Mouse (Mus musculus): ENCODE results near the gene Ch25h. TPM values are rescaled to one million over a fixed set of nuclear protein-coding genes. Genes with fewer than 3 reads are reported as not detected.

Gene Ch25h
- total and polyA plus RNA-seq, 3 experiments: not detected

- Histone ChIP-seq H3K9me3 (replicated peaks; ENCODE audit: low read length) (no peaks in the 10 kb centered on the region), H3K4me2 (ENCODE audit: insufficient read depth, low read depth, poor library complexity, severe bottlenecking) (no peak overlapping the region), H3K79me2 (replicated peaks; ENCODE audit: control insufficient read depth, extremely low read depth, insufficient read depth, poor library complexity, severe bottlenecking) (no peaks in the 10 kb centered on the region), H3K4me1 (ENCODE audit: control insufficient read depth in 1 of 2, insufficient read depth in 2 of 2) (peaks cover 8% of the 10 kb centered on the region in 2 experiments), H3K27me3 (replicated peaks) (no peaks in the 10 kb centered on the region), H3K27ac (ENCODE audit: insufficient read depth, low read depth) (no peak overlapping the region), H3K4me3 (replicated peaks in 1 of 3; ENCODE audit: low read depth in 2 of 3, low read length in 2 of 3, poor library complexity in 1 of 3) (no peak overlapping the region), H3K36me3 (replicated peaks in 1 of 2; ENCODE audit: control insufficient read depth in 1 of 2, insufficient read depth in 1 of 2, low read length in 1 of 2) (no peaks in the 10 kb centered on the region), H3K9ac (ENCODE audit: insufficient read depth, low read depth) (no peak overlapping the region)
- TF ChIP-seq SIN3A (IDR thresholded peaks at IDR 0.05; ENCODE audit: low read length): no peak
- no peak for TF ChIP-seq NRF1 (IDR thresholded peaks at IDR 0.05; ENCODE audit: low read depth, low read length)
- TF ChIP-seq CTCF (conservative IDR thresholded peaks at IDR 0.05 in 1 of 2, IDR thresholded peaks at IDR 0.05 in 1 of 2; ENCODE audit: low read depth in 2 of 2, low read length in 2 of 2): peak in 1 of 2 experiments; percentile 34; a peak in 2 of 4 replicates
- TF ChIP-seq MAFK (IDR thresholded peaks at IDR 0.05; ENCODE audit: insufficient replicate concordance, low read length): peak; percentile 79
- no peak for TF ChIP-seq TCF12 (IDR thresholded peaks at IDR 0.05; ENCODE audit: low read depth, low read length)
- no peak for TF ChIP-seq ZNF384 (IDR thresholded peaks at IDR 0.05; ENCODE audit: low read depth, low read length)
- no peak for TF ChIP-seq SMC3 (IDR thresholded peaks at IDR 0.05; ENCODE audit: low read depth, low read length)
- no peak for DNase-seq (ENCODE audit: extremely low read depth)
- in situ Hi-C loops (cut with MboI; ENCODE audit: low pct_ligation_motif_present, low pct_unique_long_range_greater_than_20kb, low sequenced_read_pairs): loop anchor here (10.0 kb wide), 2 partner anchors 137 to 227 kb away; no protein-coding TSS in a partner anchor
- dilution Hi-C loops (cut with MboI; ENCODE audit: extremely low pct_ligation_motif_present, extremely low pct_unique_long_range_greater_than_20kb, low sequenced_read_pairs): no loop called here
These were observed 3.3 kb downstream of the Ch25h start for GRCm38 (mm10) chr19:34471703-34472102.

- dilution Hi-C loops (cut with MboI; ENCODE audit: extremely low pct_ligation_motif_present, extremely low pct_unique_long_range_greater_than_20kb, low sequenced_read_pairs): no loop called here
- in situ Hi-C loops (cut with MboI; ENCODE audit: low pct_ligation_motif_present, low pct_unique_long_range_greater_than_20kb, low sequenced_read_pairs): no loop called here
These were observed 6.2 kb downstream of the Ch25h start for GRCm38 (mm10) chr19:34468794-34469193.

GRCm38 (mm10) chr19:34468216-34468615 is 6.7 kb downstream of the Ch25h start:
- Histone ChIP-seq H3K4me3 (replicated peaks in 1 of 3; ENCODE audit: low read depth in 2 of 3, low read length in 2 of 3, poor library complexity in 1 of 3) (no peak overlapping the region), H3K36me3 (replicated peaks in 1 of 2; ENCODE audit: control insufficient read depth in 1 of 2, insufficient read depth in 1 of 2, low read length in 1 of 2) (no peaks in the 10 kb centered on the region), H3K9me3 (replicated peaks; ENCODE audit: low read length) (no peaks in the 10 kb centered on the region), H3K27me3 (replicated peaks) (no peaks in the 10 kb centered on the region), H3K4me2 (ENCODE audit: insufficient read depth, low read depth, poor library complexity, severe bottlenecking) (no peak overlapping the region), H3K9ac (ENCODE audit: insufficient read depth, low read depth) (no peak overlapping the region), H3K79me2 (replicated peaks; ENCODE audit: control insufficient read depth, extremely low read depth, insufficient read depth, poor library complexity, severe bottlenecking) (no peaks in the 10 kb centered on the region), H3K27ac (ENCODE audit: insufficient read depth, low read depth) (no peak overlapping the region), H3K4me1 (ENCODE audit: control insufficient read depth in 1 of 2, insufficient read depth in 2 of 2) (peaks cover 0 to 10% of the 10 kb centered on the region in 2 experiments; a peak in 2 of 4 replicates)
- DNase-seq (ENCODE audit: extremely low read depth): no peak
- in situ Hi-C loops (cut with MboI; ENCODE audit: low pct_ligation_motif_present, low pct_unique_long_range_greater_than_20kb, low sequenced_read_pairs): no loop called here
- dilution Hi-C loops (cut with MboI; ENCODE audit: extremely low pct_ligation_motif_present, extremely low pct_unique_long_range_greater_than_20kb, low sequenced_read_pairs): no loop called here
- TF ChIP-seq CTCF (conservative IDR thresholded peaks at IDR 0.05 in 1 of 2, IDR thresholded peaks at IDR 0.05 in 1 of 2; ENCODE audit: low read depth in 2 of 2, low read length in 2 of 2) (no peak), POLR2AphosphoS2 (IDR thresholded peaks at IDR 0.05; ENCODE audit: low read depth, low read length) (no peak), SIN3A (IDR thresholded peaks at IDR 0.05; ENCODE audit: low read length) (no peak), E2F4 (IDR thresholded peaks at IDR 0.05; ENCODE audit: insufficient replicate concordance, low read depth, low read length) (no peak)

More at GRCm38 (mm10) chr19:34468794-34469193, 6.2 kb downstream of the Ch25h start:
- no peak for TF ChIP-seq NELFE (IDR thresholded peaks at IDR 0.05; ENCODE audit: low read depth, low read length)
- TF ChIP-seq SIN3A (IDR thresholded peaks at IDR 0.05; ENCODE audit: low read length): no peak
- TF ChIP-seq HCFC1 (IDR thresholded peaks at IDR 0.05; ENCODE audit: low read depth, low read length): no peak
- TF ChIP-seq PAX5 (IDR thresholded peaks at IDR 0.05; ENCODE audit: low read length): no peak
- TF ChIP-seq POLR2AphosphoS2 (IDR thresholded peaks at IDR 0.05; ENCODE audit: low read depth, low read length): no peak
- TF ChIP-seq USF2 (conservative IDR thresholded peaks at IDR 0.05; ENCODE audit: low read depth, low read length): no peak
- TF ChIP-seq CHD1 (IDR thresholded peaks at IDR 0.05; ENCODE audit: low read depth, low read length): no peak
- TF ChIP-seq NRF1 (IDR thresholded peaks at IDR 0.05; ENCODE audit: low read depth, low read length): no peak
- TF ChIP-seq BHLHE40 (IDR thresholded peaks at IDR 0.05; ENCODE audit: low read depth, low read length): no peak
- TF ChIP-seq MXI1 (IDR thresholded peaks at IDR 0.05; ENCODE audit: low read depth, low read length): no peak
- no peak for DNase-seq (ENCODE audit: extremely low read depth)
- H3K9ac ChIP-seq (ENCODE audit: insufficient read depth, low read depth): no peak overlapping the region
- H3K9me3 ChIP-seq (replicated peaks; ENCODE audit: low read length): no peaks in the 10 kb centered on the region
- H3K27me3 ChIP-seq (replicated peaks): no peaks in the 10 kb centered on the region
- no peak overlapping the region for H3K4me3 ChIP-seq (replicated peaks in 1 of 3; ENCODE audit: low read depth in 2 of 3, low read length in 2 of 3, poor library complexity in 1 of 3)
- no peaks in the 10 kb centered on the region for H3K79me2 ChIP-seq (replicated peaks; ENCODE audit: control insufficient read depth, extremely low read depth, insufficient read depth, poor library complexity, severe bottlenecking)
- H3K4me2 ChIP-seq (ENCODE audit: insufficient read depth, low read depth, poor library complexity, severe bottlenecking): no peak overlapping the region
- H3K27ac ChIP-seq (ENCODE audit: insufficient read depth, low read depth): no peak overlapping the region
- H3K4me1 ChIP-seq (ENCODE audit: control insufficient read depth in 1 of 2, insufficient read depth in 2 of 2): peaks cover 0 to 8% of the 10 kb centered on the region in 2 experiments; a peak in 2 of 4 replicates
- H3K36me3 ChIP-seq (replicated peaks in 1 of 2; ENCODE audit: control insufficient read depth in 1 of 2, insufficient read depth in 1 of 2, low read length in 1 of 2): no peaks in the 10 kb centered on the region

Data from CH12.LX (cell line).